Mouse (Mus musculus) heart, embryonic 13.5 days (tissue): ENCODE measurements around the gene 4930402H24Rik. TPM values are rescaled to one million over a fixed set of nuclear protein-coding genes. Genes with fewer than 3 reads are reported as not detected.

Experiments
- ATAC-seq: fragments of 200-750 bp; cut with Nextera tagmentation; 2 replicates; pipeline ENCODE4 v1.8.0; 2017; ENCODE audit warnings: moderate TSS enrichment; ENCODE audit not compliant: insufficient number of reproducible peaks, low FRiP score, low TSS enrichment; ENCODE audit errors: extremely low read depth
- H3K27ac ChIP-seq: fragments of 300-500 bp; sonication (generic); replicated peaks from 2 replicates; pipeline ENCODE4 v1.5.1; 2015; ENCODE audit warnings: moderate library complexity, mild to moderate bottlenecking, inconsistent platforms
- H3K27me3 ChIP-seq: fragments of 300-500 bp; sonication (generic); replicated peaks from 2 replicates; pipeline ENCODE4 v1.6.1; 2015; ENCODE audit warnings: mild to moderate bottlenecking, inconsistent platforms
- H3K36me3 ChIP-seq: fragments of 300-500 bp; sonication (generic); 2 replicates; pipeline ENCODE4 v1.6.1; 2015; ENCODE audit warnings: mild to moderate bottlenecking, inconsistent platforms
- H3K4me1 ChIP-seq: fragments of 300-500 bp; sonication (generic); 2 replicates; pipeline ENCODE4 v1.6.1; 2015; ENCODE audit warnings: inconsistent platforms
- H3K4me2 ChIP-seq: fragments of 300-500 bp; sonication (generic); 2 replicates; pipeline ENCODE4 v1.6.1; 2015; ENCODE audit warnings: inconsistent platforms, mild to moderate bottlenecking, moderate library complexity
- H3K4me3 ChIP-seq: fragments of 300-500 bp; sonication (generic); 2 replicates; pipeline ENCODE4 v1.5.1; 2015; ENCODE audit warnings: moderate library complexity, mild to moderate bottlenecking, inconsistent platforms
- H3K9ac ChIP-seq: fragments of 300-500 bp; sonication (generic); 2 replicates; pipeline ENCODE4 v1.6.1; 2015; ENCODE audit warnings: inconsistent platforms, mild to moderate bottlenecking, moderate library complexity
- H3K9me3 ChIP-seq: fragments of 300-500 bp; sonication (generic); 2 replicates; pipeline ENCODE4 v1.6.1; 2016; ENCODE audit warnings: inconsistent platforms
- WGBS: fragments of 180-500 bp; shearing (Covaris S2); methylation state at CpG from one replicate; pipeline ENCODE4 v1.1.7; 2015; ENCODE audit warnings: mixed read lengths; 5-methylcytosine and 5-hydroxymethylcytosine counted together
- polyA plus RNA-seq: library from polyadenylated mRNA; unstranded; fragments of >200 nt; fragmentation: Nextera tagmentation; extraction: Ambion mirVana; gene quantifications from 2 replicates; pipeline ENCODE4 v1.2.1, GENCODE M21; 2015

4930402H24Rik gene
- polyA plus RNA-seq, 1 experiment from 2014 or later = 44.5 TPM

DNA sequence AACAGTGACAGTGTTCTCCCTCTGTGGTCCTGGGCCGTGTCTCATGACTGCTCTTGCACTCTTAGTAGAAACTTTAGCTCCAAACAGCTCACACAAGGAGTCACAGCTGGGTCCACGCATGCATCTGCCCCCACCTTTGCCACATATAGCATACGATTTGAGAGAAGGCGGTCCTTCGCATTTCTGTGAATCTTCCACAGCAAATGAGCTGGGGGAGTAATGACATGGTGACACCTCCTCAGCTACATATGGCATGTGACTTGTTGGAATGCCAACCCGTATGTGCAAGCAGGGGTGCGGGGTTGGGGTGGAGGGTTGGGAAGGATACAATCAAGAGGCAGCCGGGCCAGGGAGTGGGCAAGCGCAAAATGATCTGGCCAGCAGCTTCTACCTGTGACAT, 249.7 kb downstream of the 4930402H24Rik start:
- no peak for ATAC-seq
- H3K27me3 ChIP-seq = no peaks in the 10 kb centered on the region
- H3K9me3 ChIP-seq = no peaks in the 10 kb centered on the region
- no peak overlapping the region for H3K9ac ChIP-seq
- H3K4me1 ChIP-seq = no peaks in the 10 kb centered on the region
- H3K36me3 ChIP-seq = peaks cover 99% of the 10 kb centered on the region
- no peak overlapping the region for H3K4me3 ChIP-seq
- WGBS = 90% methylated on average over 9 of the region's 9 CpGs
- H3K4me2 ChIP-seq = no peak overlapping the region
- no peak overlapping the region for H3K27ac ChIP-seq

Other genes with a start within 250 kb of the 4930402H24Rik start
- 39.4 and 43.6 TPM in 2 replicates for gene Ddrgk1, start 241.7 kb downstream of the 4930402H24Rik start, polyA plus RNA-seq
- gene Itpa, start 238.8 kb downstream of the 4930402H24Rik start, polyA plus RNA-seq = 80.9 and 83.2 TPM in 2 replicates
- 0.12 and 0.19 TPM in 2 replicates for gene Slc4a11, start 208.9 kb downstream of the 4930402H24Rik start, polyA plus RNA-seq
- gene Atrn, start 89 bp upstream of the 4930402H24Rik start, polyA plus RNA-seq = 3.7 and 4.7 TPM in 2 replicates
- gene Gfra4, start 136.7 kb upstream of the 4930402H24Rik start, polyA plus RNA-seq = 3.2 and 3.4 TPM in 2 replicates
- 11.7 and 12.8 TPM in 2 replicates for gene Adam33, start 157.4 kb upstream of the 4930402H24Rik start, polyA plus RNA-seq
- gene Siglec1, start 180.4 kb upstream of the 4930402H24Rik start, polyA plus RNA-seq = 0.31 and 0.33 TPM in 2 replicates
- gene Hspa12b, start 220.9 kb upstream of the 4930402H24Rik start, polyA plus RNA-seq = 8.1 and 8.4 TPM in 2 replicates
- not detected in 2 replicates for gene Gm11037, start 227.1 kb upstream of the 4930402H24Rik start, polyA plus RNA-seq